Comparison of ENCODE assay signal across 7 mouse cellular contexts in the genomic region with DNA sequence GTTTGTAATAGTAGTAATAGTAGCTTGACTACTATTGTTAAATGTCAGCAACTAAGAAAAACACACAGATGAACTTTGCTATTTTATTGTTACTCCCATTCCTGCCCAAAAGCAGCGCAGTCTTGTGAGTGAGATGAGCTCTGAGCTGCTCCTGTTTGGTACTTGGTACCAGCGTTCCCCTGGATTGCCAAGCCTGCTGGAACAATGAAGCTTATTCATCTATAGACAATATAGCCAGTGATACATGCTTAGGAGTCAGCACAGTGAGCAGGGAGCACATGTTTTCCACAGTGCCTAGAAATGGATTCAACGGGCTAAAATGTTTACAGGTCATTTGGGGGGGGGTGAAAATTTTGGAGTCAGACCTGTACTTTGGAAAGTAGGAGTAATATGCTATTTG.
"Had no signal": no experiment of that assay in that cellular context is flagged by ENCODE, and none has a peak within 500 bp of the region (broad histone marks: within the 10 kb centered on the region; RNA-seq: fewer than 3 reads in every experiment).

No protein-coding gene starts in this region.

- DNase-seq: kidney, adult 11 months; kidney, adult 9 months; kidney, postnatal 36 days; lung, adult 2 months; lung, postnatal 36 days; right cerebral cortex, postnatal 14 days; thymus, postnatal 36 days had no signal
